Mouse (Mus musculus) small intestine, adult 2 months (tissue): ENCODE data around the gene Snapc3.

Experiments
- CTCF ChIP-seq: fragments of 200-500 bp; IDR thresholded peaks from 2 replicates; pipeline ENCODE4 v1.5.1; 2012; ENCODE audit warnings: low read depth, mild to moderate bottlenecking, control low read depth, inconsistent platforms, low read length, moderate library complexity, mixed read lengths; ENCODE audit not compliant: insufficient replicate concordance, insufficient read length; ENCODE audit errors: extremely low read depth
- POLR2A ChIP-seq: fragments of 200-500 bp; IDR thresholded peaks from 2 replicates; pipeline ENCODE4 v1.6.1; 2012; ENCODE audit warnings: low read depth, mild to moderate bottlenecking, control low read depth, inconsistent platforms, low read length, moderate library complexity

DNA sequence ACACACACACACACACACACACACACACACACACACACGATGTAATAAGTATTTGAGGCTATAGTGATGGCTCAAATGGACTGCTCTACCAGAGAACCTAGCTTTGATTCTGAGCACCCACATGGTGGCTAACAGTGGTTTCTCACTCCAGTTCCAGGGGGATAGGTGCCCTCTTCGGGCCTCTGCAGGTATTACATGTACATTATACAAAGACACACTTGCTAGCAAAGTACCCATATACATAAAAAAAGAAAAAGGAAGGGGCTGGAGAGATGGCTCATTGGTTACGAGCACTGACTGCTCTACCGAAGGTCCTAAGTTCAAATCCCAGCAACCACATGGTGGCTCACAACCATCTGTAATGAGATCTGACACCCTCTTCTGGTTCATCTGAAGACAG lies 11.3 kb downstream of the Snapc3 start:
- no peak for TF ChIP-seq POLR2A
- TF ChIP-seq CTCF: peak; percentile 26; the same call in 1 of the 2 replicates
